Mouse (Mus musculus): ENCODE data around the gene Dnajc27. TPM values are rescaled to one million over a fixed set of nuclear protein-coding genes. Genes with fewer than 3 reads are reported as not detected.

Dnajc27 gene
- polyA plus RNA-seq, 1 experiment from 2014 or later = 11.6 TPM

- Histone ChIP-seq H3K4me1 (no peaks in the 10 kb centered on the region; the same call in 1 of the 2 replicates), H3K27ac (replicated peaks) (no peak overlapping the region), H3K27me3 (ENCODE audit: low read depth, poor library complexity, severe bottlenecking) (no peaks in the 10 kb centered on the region), H3K4me3 (no peak overlapping the region), H3K36me3 (no peaks in the 10 kb centered on the region), H3K9me3 (replicated peaks) (no peaks in the 10 kb centered on the region)
- DNase-seq (ENCODE audit: low spot score) = no peak
- WGBS = 86% methylated on average over 4 of the region's 4 CpGs
These were observed 22.7 kb upstream of the Dnajc27 start for GRCm38 (mm10) chr12:4059683-4060082.

DNA sequence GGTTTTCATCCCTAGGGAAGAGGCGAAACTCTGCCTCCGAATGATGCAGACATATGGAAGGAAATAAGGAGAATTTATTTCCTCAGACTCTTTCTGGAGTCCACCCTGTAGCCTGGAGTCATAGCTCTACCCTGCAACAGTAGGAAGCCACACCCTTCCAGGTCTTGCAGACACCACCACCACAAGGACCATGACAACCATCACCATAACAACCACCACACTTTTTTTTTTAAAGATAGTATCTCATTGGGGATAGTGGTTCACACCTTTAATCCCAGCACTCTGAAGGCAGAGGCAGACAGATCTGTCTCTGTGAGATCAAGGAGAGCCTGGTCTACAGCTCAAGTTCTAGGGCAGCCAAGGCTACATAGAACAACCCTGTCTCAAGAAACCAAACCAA lies 16.9 kb upstream of the Dnajc27 start:
- H3K9me3 ChIP-seq (replicated peaks) = no peaks in the 10 kb centered on the region
- H3K4me3 ChIP-seq = no peak overlapping the region
- DNase-seq (ENCODE audit: low spot score) = no peak
- H3K4me1 ChIP-seq = no peaks in the 10 kb centered on the region
- no peaks in the 10 kb centered on the region for H3K36me3 ChIP-seq
- no peaks in the 10 kb centered on the region for H3K27me3 ChIP-seq (ENCODE audit: low read depth, poor library complexity, severe bottlenecking)
- 95% methylated on average over 2 of the region's 2 CpGs for WGBS
- no peak overlapping the region for H3K27ac ChIP-seq (replicated peaks)

DNA sequence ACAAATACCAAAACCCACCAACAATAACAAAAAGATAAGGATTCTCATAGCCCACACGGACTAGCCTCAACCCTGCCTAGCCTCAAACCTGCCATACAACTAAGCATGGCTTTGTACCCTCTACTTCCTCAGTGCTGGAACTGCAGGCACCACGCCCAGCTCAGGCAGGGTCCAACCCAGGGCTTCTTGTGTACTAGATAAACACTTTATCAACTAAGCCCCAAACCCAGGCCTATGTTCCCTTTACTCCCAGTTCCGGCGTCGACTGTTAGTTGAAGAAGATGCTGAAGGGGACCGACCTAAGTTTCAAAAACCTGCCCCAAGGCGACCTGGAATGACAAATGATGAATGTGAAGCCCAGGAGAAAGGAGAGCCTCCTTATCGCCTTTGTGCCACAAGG lies 16.4 kb upstream of the Dnajc27 start:
- Histone ChIP-seq H3K36me3 (no peaks in the 10 kb centered on the region), H3K9me3 (replicated peaks) (no peaks in the 10 kb centered on the region), H3K27ac (replicated peaks) (no peak overlapping the region), H3K4me1 (no peaks in the 10 kb centered on the region), H3K4me3 (no peak overlapping the region), H3K27me3 (ENCODE audit: low read depth, poor library complexity, severe bottlenecking) (no peaks in the 10 kb centered on the region)
- WGBS = 81% methylated on average over 8 of the region's 8 CpGs
- no peak for DNase-seq (ENCODE audit: low spot score)

- H3K27ac ChIP-seq (replicated peaks) = no peak overlapping the region
- DNase-seq (ENCODE audit: low spot score) = no peak
- H3K4me1 ChIP-seq = no peaks in the 10 kb centered on the region
- no peaks in the 10 kb centered on the region for H3K9me3 ChIP-seq (replicated peaks)
- H3K36me3 ChIP-seq = no peaks in the 10 kb centered on the region
- H3K4me3 ChIP-seq = no peak overlapping the region
- no peaks in the 10 kb centered on the region for H3K27me3 ChIP-seq (ENCODE audit: low read depth, poor library complexity, severe bottlenecking)
- WGBS = 81% methylated on average over 6 of the region's 6 CpGs
These were observed 15.5 kb upstream of the Dnajc27 start for GRCm38 (mm10) chr12:4066681-4067459.

- H3K27me3 ChIP-seq (ENCODE audit: low read depth, poor library complexity, severe bottlenecking) = no peaks in the 10 kb centered on the region
- no peaks in the 10 kb centered on the region for H3K4me1 ChIP-seq
- no peaks in the 10 kb centered on the region for H3K9me3 ChIP-seq (replicated peaks)
- H3K36me3 ChIP-seq = no peaks in the 10 kb centered on the region
- DNase-seq (ENCODE audit: low spot score) = no peak
- no peak overlapping the region for H3K4me3 ChIP-seq
- no peak overlapping the region for H3K27ac ChIP-seq (replicated peaks)
- 86% methylated on average over 4 of the region's 4 CpGs for WGBS
These were observed 13.8 kb upstream of the Dnajc27 start for GRCm38 (mm10) chr12:4068551-4068950.

DNA sequence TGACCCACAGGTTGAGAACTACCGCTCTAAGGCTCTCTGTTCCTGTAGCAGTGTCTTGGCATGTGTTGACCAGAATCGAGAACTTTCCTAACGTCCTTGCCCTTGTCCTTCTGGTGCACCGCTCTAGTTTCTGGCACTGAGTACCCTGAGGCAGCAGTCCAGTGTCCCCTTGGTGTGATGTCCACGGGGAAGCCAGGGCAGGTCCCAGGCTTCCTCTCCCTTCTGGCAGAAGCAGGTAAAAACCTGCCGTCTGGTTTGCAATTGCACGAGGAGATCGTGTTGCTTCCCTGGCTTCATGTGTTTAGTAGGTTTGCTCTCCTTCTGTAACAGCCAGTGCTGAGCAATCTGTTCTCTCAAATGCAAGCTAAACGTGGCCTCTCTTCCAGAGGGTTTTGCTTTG lies 10.7 kb upstream of the Dnajc27 start:
- Histone ChIP-seq H3K9me3 (replicated peaks) (no peaks in the 10 kb centered on the region), H3K4me3 (no peak overlapping the region), H3K4me1 (peaks cover 5% of the 10 kb centered on the region; the same call in 1 of the 2 replicates), H3K27ac (replicated peaks) (no peak overlapping the region), H3K27me3 (ENCODE audit: low read depth, poor library complexity, severe bottlenecking) (no peaks in the 10 kb centered on the region), H3K36me3 (no peaks in the 10 kb centered on the region)
- DNase-seq (ENCODE audit: low spot score) = no peak
- WGBS = 87% methylated on average over 9 of the region's 9 CpGs

DNA sequence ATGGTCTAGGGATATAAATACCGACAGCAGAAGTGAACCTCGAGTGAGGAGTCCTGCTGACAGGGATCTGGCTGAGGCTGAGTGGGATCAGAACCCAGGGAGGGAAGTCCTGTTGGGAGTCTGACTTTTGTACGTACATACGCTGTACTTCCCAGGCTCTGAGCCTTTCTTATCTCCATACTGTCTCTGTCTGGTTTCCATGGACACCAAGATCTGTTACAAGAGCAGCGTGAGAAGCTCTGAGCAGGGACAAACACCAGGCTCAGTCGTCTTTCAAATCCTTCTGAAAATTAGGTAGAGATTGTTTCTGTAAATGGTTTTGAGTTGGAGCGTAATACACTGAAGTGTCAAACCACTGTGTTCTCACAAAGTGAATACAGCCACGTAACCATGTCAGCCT lies 7.0 kb upstream of the Dnajc27 start:
- Histone ChIP-seq H3K27ac (replicated peaks) (no peak overlapping the region), H3K36me3 (no peaks in the 10 kb centered on the region), H3K4me1 (peaks cover 5% of the 10 kb centered on the region; the same call in 1 of the 2 replicates), H3K4me3 (no peak overlapping the region), H3K9me3 (replicated peaks) (no peaks in the 10 kb centered on the region), H3K27me3 (ENCODE audit: low read depth, poor library complexity, severe bottlenecking) (no peaks in the 10 kb centered on the region)
- DNase-seq (ENCODE audit: low spot score) = no peak
- 70% methylated on average over 8 of the region's 8 CpGs for WGBS

GRCm38 (mm10) chr12:4076383-4076782 lies 6.0 kb upstream of the Dnajc27 start:
- DNase-seq (ENCODE audit: low spot score) = no peak
- H3K4me1 ChIP-seq = peaks cover 5% of the 10 kb centered on the region; the same call in 1 of the 2 replicates
- H3K27me3 ChIP-seq (ENCODE audit: low read depth, poor library complexity, severe bottlenecking) = peaks cover 2% of the 10 kb centered on the region; the same call in 1 of the 2 replicates
- no peak overlapping the region for H3K4me3 ChIP-seq
- no peaks in the 10 kb centered on the region for H3K9me3 ChIP-seq (replicated peaks)
- no peaks in the 10 kb centered on the region for H3K36me3 ChIP-seq
- no peak overlapping the region for H3K27ac ChIP-seq (replicated peaks)

DNA sequence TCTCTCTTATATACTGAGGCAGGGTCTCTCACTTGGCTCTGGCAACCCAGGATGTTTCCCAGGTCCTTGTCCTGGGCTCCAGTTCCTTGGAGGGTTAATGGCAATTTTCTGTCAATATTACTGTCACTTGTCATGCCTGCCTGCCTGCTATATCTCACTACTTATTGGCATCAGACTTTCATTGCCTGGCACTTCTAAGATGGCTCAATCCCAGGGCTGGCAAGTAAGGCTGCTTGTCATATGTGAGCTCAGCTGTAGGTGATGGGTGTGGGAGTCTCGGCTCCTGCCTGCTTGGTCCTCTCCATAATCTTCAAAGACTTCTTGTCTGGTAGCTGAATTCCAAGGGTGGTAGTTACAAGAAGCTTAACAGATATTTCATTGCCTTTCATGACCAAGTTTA lies 4.3 kb upstream of the Dnajc27 start:
- Histone ChIP-seq H3K4me3 (no peak overlapping the region), H3K9me3 (replicated peaks) (no peaks in the 10 kb centered on the region), H3K4me1 (peaks cover 18% of the 10 kb centered on the region), H3K36me3 (no peaks in the 10 kb centered on the region), H3K27me3 (ENCODE audit: low read depth, poor library complexity, severe bottlenecking) (peaks cover 3% of the 10 kb centered on the region; the same call in 1 of the 2 replicates), H3K27ac (replicated peaks) (no peak overlapping the region)
- WGBS = 73% methylated on average over 1 of the region's 1 CpGs
- DNase-seq (ENCODE audit: low spot score) = no peak

DNA sequence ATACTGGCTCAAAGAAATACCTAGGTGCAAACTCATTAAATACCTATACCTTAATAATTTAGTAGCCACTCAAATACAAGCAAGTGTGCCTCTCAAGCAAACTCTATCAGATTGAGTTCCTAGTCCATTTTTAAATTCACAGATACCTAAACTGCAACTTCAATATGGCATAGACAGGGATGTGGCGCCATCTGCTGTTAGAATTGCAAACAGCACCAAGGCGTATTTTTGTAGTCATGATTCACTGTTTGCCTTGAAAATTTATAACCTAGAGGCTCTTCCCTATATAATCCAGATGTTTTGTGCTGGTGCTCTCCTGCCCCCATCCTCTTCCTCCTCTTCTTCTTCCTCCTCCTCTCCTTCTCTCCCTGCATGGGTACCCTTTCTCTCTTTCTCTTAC lies 2.1 kb upstream of the Dnajc27 start:
- Histone ChIP-seq H3K27ac (replicated peaks) (no peak overlapping the region), H3K4me1 (peaks cover 26% of the 10 kb centered on the region), H3K27me3 (ENCODE audit: low read depth, poor library complexity, severe bottlenecking) (peaks cover 3% of the 10 kb centered on the region; the same call in 1 of the 2 replicates), H3K9me3 (replicated peaks) (no peaks in the 10 kb centered on the region), H3K36me3 (0 out of 2 replicates have a peak, but pooled peaks cover 2% of the 10 kb centered on the region), H3K4me3 (no peak overlapping the region)
- peak; percentile 77 for DNase-seq (ENCODE audit: low spot score)
- 1% methylated on average over 2 of the region's 2 CpGs for WGBS

DNA sequence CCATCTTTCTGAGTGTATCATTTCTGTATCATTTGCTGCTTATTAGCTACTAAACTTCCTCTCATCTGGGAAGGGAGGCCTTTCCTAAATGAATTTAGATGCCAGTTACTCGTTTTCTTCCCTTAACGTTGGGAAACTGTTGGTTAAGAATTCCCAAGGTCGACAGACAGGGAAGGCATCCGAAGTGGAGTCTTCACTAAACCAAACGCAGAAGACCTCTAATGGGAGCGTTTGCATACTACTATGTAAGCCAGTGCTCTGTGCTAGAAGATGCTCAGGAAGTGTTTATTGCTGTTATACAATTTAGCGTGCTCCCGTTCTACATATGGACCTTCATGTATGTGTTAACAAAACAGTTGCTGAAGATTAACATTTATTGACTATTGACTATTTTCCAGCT lies 1.1 kb downstream of the Dnajc27 start:
- Histone ChIP-seq H3K36me3 (peaks cover 32% of the 10 kb centered on the region), H3K9me3 (replicated peaks) (no peaks in the 10 kb centered on the region), H3K27me3 (ENCODE audit: low read depth, poor library complexity, severe bottlenecking) (peaks cover 3% of the 10 kb centered on the region; the same call in 1 of the 2 replicates), H3K4me1 (peaks cover 30% of the 10 kb centered on the region), H3K27ac (replicated peaks) (0 out of 2 replicates have a peak overlapping the region, but pooled peaks have one; percentile 96), H3K4me3 (peak overlapping the region; percentile 67)
- WGBS = 79% methylated on average over 8 of the region's 8 CpGs
- no peak for DNase-seq (ENCODE audit: low spot score)

- H3K9me3 ChIP-seq (replicated peaks) = no peaks in the 10 kb centered on the region
- H3K4me3 ChIP-seq = no peak overlapping the region
- 75% methylated on average over 4 of the region's 4 CpGs for WGBS
- H3K27ac ChIP-seq (replicated peaks) = no peak overlapping the region
- H3K27me3 ChIP-seq (ENCODE audit: low read depth, poor library complexity, severe bottlenecking) = no peaks in the 10 kb centered on the region
- peak; percentile 63 for DNase-seq (ENCODE audit: low spot score)
- H3K4me1 ChIP-seq = no peaks in the 10 kb centered on the region
- peaks cover 76% of the 10 kb centered on the region for H3K36me3 ChIP-seq
These were observed 25.0 kb downstream of the Dnajc27 start for GRCm38 (mm10) chr12:4107383-4107782.

DNA sequence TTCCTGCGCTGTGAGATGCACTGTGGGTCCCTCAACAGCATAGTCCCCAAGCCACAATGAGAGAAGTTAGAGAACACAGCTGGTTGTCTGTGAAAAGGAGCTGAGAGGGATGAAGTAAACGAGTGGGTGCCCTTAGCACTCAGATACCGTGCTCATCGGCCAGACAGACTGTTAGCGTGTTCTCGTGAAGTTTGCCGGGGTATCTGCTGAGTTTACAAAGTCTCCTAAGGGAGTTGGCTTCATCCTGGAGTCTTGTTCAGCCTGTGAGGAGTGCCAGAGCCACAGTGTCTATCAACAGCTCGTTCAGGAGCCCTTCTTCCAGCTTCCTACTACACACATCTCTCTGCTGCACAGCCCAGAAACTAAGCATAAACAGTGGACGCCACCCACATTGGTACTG lies 33.7 kb downstream of the Dnajc27 start:
- Histone ChIP-seq H3K4me3 (no peak overlapping the region), H3K27me3 (ENCODE audit: low read depth, poor library complexity, severe bottlenecking) (no peaks in the 10 kb centered on the region), H3K4me1 (no peaks in the 10 kb centered on the region), H3K9me3 (replicated peaks) (no peaks in the 10 kb centered on the region), H3K36me3 (peaks cover 9% of the 10 kb centered on the region; the same call in 1 of the 2 replicates), H3K27ac (replicated peaks) (no peak overlapping the region)
- DNase-seq (ENCODE audit: low spot score) = no peak
- 88% methylated on average over 9 of the region's 9 CpGs for WGBS

Data from midbrain, embryonic 10.5 days (tissue).